ENCODE assay signal across 14 mouse cellular contexts in genomic region chr16:20438673-20439415, GRCm38 (mm10). TPM values are rescaled to one million over a fixed set of nuclear protein-coding genes. Genes with fewer than 3 reads are reported as not detected.
DNase-seq lines count a peak whose midpoint lies in the region.
"Had no signal": no experiment of that assay in that cellular context is flagged by ENCODE, and none has a peak within 500 bp of the region (broad histone marks: within the 10 kb centered on the region; RNA-seq: fewer than 3 reads in every experiment).

No protein-coding gene starts in this region.

- peak; percentile 12 for DNase-seq in adrenal gland, adult 2 months
- no peak for DNase-seq in adrenal gland, adult 18-20 months (ENCODE audit: low spot score in 2 of 2)
- peak; percentile 46 for DNase-seq in A20 (ENCODE audit: low read depth, low spot score)
- peak; percentile 41 for DNase-seq in MN1 (ENCODE audit: low spot score)
- no peak for DNase-seq in ovary, adult 18-20 months (ENCODE audit: low spot score)
- DNase-seq in spleen, postnatal 14 days (ENCODE audit: low spot score in 2 of 2): no peak
- no peak for DNase-seq in cerebellum, postnatal 14 days
- DNase-seq: cerebellum, adult 11 months; cerebellum, adult 9-10 months; cerebellum, postnatal 36 days; gastrocnemius, postnatal 10 days; heart, adult 2 months; kidney, adult 11 months; kidney, adult 9 months had no signal

RNA-seq across cellular contexts. Expression of gene Abcc5, which starts 12.7 kb away (rescaled TPM):
- 10 to 100 TPM; 62.3 to 66.4 TPM for total RNA-seq in adrenal gland, adult 2 months (2021)
- polyA plus RNA-seq in adrenal gland, adult 2 months (2012; rRNA removed): 51.2 and 52.3 TPM in 2 replicates
- total RNA-seq in adrenal gland, adult 18-20 months (2021): 10 to 100 TPM; 77.9 to 95.5 TPM

RNA-seq across cellular contexts. Expression of gene Eif2b5, which starts 59.8 kb away (rescaled TPM):
- 10 to 100 TPM; 50.2 to 67.1 TPM for total RNA-seq in adrenal gland, adult 2 months (2021)
- polyA plus RNA-seq in adrenal gland, adult 2 months (2012; rRNA removed): 18.4 and 20.7 TPM in 2 replicates
- total RNA-seq in adrenal gland, adult 18-20 months (2021): 10 to 100 TPM; 58.2 to 60.1 TPM

Comparison
In these comparisons a context has a peak if more than half of its experiments do, and no peak if none do; other contexts are left out.
1. DNase-seq: peak in adrenal gland, adult 2 months (single experiment), A20 (single experiment) and MN1 (single experiment); none in adrenal gland, adult 18-20 months (0 of 2), ovary, adult 18-20 months (single experiment), spleen, postnatal 14 days (0 of 2) and cerebellum, postnatal 14 days (0 of 2).